Mouse (Mus musculus): Measurements from ENCODE around the gene Rab11fip4. TPM values are rescaled to one million over a fixed set of nuclear protein-coding genes. Genes with fewer than 3 reads are reported as not detected.
"Not testable (repeated sequence)": the region's sequence is repeated elsewhere in the genome, so short reads cannot be mapped to it uniquely, and the experiment has no call there.

Gene Rab11fip4
- total and polyA plus RNA-seq, 3 experiments, result 13.2 to 41.6 (median 26.6) TPM

DNA sequence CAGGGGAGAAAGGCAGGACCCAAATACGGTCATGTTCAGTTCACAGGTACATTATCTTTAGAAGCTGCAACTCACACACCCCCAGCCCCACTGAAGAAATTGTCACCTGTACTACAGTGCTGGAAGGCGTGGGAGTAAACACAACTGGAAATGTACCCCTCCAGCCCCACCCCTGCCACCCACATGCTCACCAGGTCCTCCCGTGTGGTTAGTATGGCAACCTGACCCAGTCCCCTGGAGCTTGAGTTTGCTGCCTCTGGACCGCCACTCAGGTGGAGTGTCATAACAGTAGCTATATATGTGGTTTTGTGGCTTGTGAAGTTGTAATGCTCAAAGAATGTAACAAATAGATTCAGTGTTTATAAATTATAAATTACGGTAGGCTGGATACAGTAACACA is 107.1 kb downstream of the Rab11fip4 start:
- Histone ChIP-seq H3K36me3 (replicated peaks in 1 of 2; ENCODE audit: control insufficient read depth in 1 of 2, insufficient read depth in 1 of 2, low read length in 1 of 2) (peaks cover 26 to 86% of the 10 kb centered on the region in 2 experiments), H3K4me3 (replicated peaks in 1 of 3; ENCODE audit: low read depth in 2 of 3, low read length in 2 of 3, poor library complexity in 1 of 3) (no peak overlapping the region), H3K27ac (ENCODE audit: insufficient read depth, low read depth) (no peak overlapping the region), H3K9ac (ENCODE audit: insufficient read depth, low read depth) (no peak overlapping the region), H3K9me3 (replicated peaks; ENCODE audit: low read length) (no peaks in the 10 kb centered on the region), H3K4me1 (ENCODE audit: control insufficient read depth in 1 of 2, insufficient read depth in 2 of 2) (peaks cover 0 to 27% of the 10 kb centered on the region in 2 experiments; a peak in 2 of 4 replicates), H3K79me2 (replicated peaks; ENCODE audit: control insufficient read depth, extremely low read depth, insufficient read depth, poor library complexity, severe bottlenecking) (peaks cover 7% of the 10 kb centered on the region), H3K27me3 (replicated peaks) (no peaks in the 10 kb centered on the region), H3K4me2 (ENCODE audit: insufficient read depth, low read depth, poor library complexity, severe bottlenecking) (no peak overlapping the region)
- in situ Hi-C loops (cut with MboI; ENCODE audit: low pct_ligation_motif_present, low pct_unique_long_range_greater_than_20kb, low sequenced_read_pairs), result no loop called here
- dilution Hi-C loops (cut with MboI; ENCODE audit: extremely low pct_ligation_motif_present, extremely low pct_unique_long_range_greater_than_20kb, low sequenced_read_pairs), result no loop called here
- TF ChIP-seq NRF1 (IDR thresholded peaks at IDR 0.05; ENCODE audit: low read depth, low read length) (no peak), USF2 (conservative IDR thresholded peaks at IDR 0.05; ENCODE audit: low read depth, low read length) (no peak), ZKSCAN1 (IDR thresholded peaks at IDR 0.05; ENCODE audit: borderline replicate concordance, low read depth, low read length) (no peak), MEF2A (IDR thresholded peaks at IDR 0.05; ENCODE audit: borderline replicate concordance, low read depth, low read length) (no peak), ZC3H11A (IDR thresholded peaks at IDR 0.05; ENCODE audit: low read depth, low read length) (no peak), RAD21 (IDR thresholded peaks at IDR 0.05; ENCODE audit: low read depth, low read length) (no peak), CTCF (conservative IDR thresholded peaks at IDR 0.05 in 1 of 2, IDR thresholded peaks at IDR 0.05 in 1 of 2; ENCODE audit: low read depth in 2 of 2, low read length in 2 of 2) (no peak), JUND (conservative IDR thresholded peaks at IDR 0.05; ENCODE audit: low read depth, low read length) (no peak), ZMIZ1 (IDR thresholded peaks at IDR 0.05; ENCODE audit: low read depth, low read length) (no peak), EP300 (IDR thresholded peaks at IDR 0.05; ENCODE audit: low read length) (no peak), RCOR1 (conservative IDR thresholded peaks at IDR 0.05; ENCODE audit: low read depth, low read length) (no peak), ELF1 (IDR thresholded peaks at IDR 0.05; ENCODE audit: low read depth, low read length) (no peak), E2F4 (IDR thresholded peaks at IDR 0.05; ENCODE audit: insufficient replicate concordance, low read depth, low read length) (no peak), MAFK (IDR thresholded peaks at IDR 0.05; ENCODE audit: insufficient replicate concordance, low read length) (no peak), ZNF384 (IDR thresholded peaks at IDR 0.05; ENCODE audit: low read depth, low read length) (no peak), CHD2 (IDR thresholded peaks at IDR 0.05; ENCODE audit: low read length) (no peak; the same call in 1 of the 2 replicates)
- no peak for DNase-seq (ENCODE audit: extremely low read depth)

DNA sequence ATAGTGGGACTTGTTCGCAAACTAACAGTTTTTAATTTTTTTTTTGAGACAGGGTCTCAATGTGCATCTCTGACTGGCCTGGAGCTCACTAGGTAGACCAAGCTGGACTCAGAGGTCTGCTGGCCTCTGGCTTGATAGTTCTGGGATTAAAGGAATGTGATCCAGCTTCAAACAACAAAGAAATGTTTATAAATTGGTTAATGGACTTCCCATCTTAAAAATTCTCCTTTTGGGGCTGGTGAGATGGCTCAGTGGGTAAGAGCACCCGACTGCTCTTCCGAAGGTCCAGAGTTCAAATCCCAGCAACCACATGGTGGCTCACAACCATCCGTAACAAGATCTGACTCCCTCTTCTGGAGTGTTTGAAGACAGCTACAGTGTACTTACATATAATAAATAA is 107.5 kb downstream of the Rab11fip4 start:
- H3K9me3 ChIP-seq (replicated peaks; ENCODE audit: low read length); H3K4me3 ChIP-seq (replicated peaks in 1 of 3; ENCODE audit: low read depth in 2 of 3, low read length in 2 of 3, poor library complexity in 1 of 3); H3K79me2 ChIP-seq (replicated peaks; ENCODE audit: control insufficient read depth, extremely low read depth, insufficient read depth, poor library complexity, severe bottlenecking); H3K27me3 ChIP-seq (replicated peaks); H3K4me2 ChIP-seq (ENCODE audit: insufficient read depth, low read depth, poor library complexity, severe bottlenecking); H3K27ac ChIP-seq (ENCODE audit: insufficient read depth, low read depth); DNase-seq (ENCODE audit: extremely low read depth); dilution Hi-C loops (cut with MboI; ENCODE audit: extremely low pct_ligation_motif_present, extremely low pct_unique_long_range_greater_than_20kb, low sequenced_read_pairs); in situ Hi-C loops (cut with MboI; ENCODE audit: low pct_ligation_motif_present, low pct_unique_long_range_greater_than_20kb, low sequenced_read_pairs); H3K9ac ChIP-seq (ENCODE audit: insufficient read depth, low read depth): not testable (repeated sequence)
- Histone ChIP-seq H3K4me1 (ENCODE audit: control insufficient read depth in 1 of 2, insufficient read depth in 2 of 2) (peaks cover 0 to 27% of the 10 kb centered on the region in 2 experiments; a peak in 2 of 4 replicates), H3K36me3 (replicated peaks in 1 of 2; ENCODE audit: control insufficient read depth in 1 of 2, insufficient read depth in 1 of 2, low read length in 1 of 2) (peaks cover 21 to 81% of the 10 kb centered on the region in 2 experiments)
- 0 out of 2 replicates have a peak, but pooled peaks have one; percentile 41 for TF ChIP-seq TBP (conservative IDR thresholded peaks at IDR 0.05; ENCODE audit: low read depth, low read length)

Data from CH12.LX (cell line).